Mouse (Mus musculus) frontal cortex, postnatal 36 days (tissue): ENCODE data around the gene Olfr198.
"Not testable (repeated sequence)": the region's sequence is repeated elsewhere in the genome, so short reads cannot be mapped to it uniquely, and the experiment has no call there.

Source experiments
- DNase-seq, 2 experiments: peaks; one replicate each; pipeline ENCODE4 v3.0.0; 2022; ENCODE audit warnings: low spot score in 2 of 2

Olfr198 gene

GRCm38 (mm10) chr16:59203433-59203832, at the start of gene Olfr198:
TSS of gene Olfr198 (minus strand) at chr16:59203533.
- DNase-seq: not testable (repeated sequence)

GRCm38 (mm10) chr16:59249684-59250083, 46.4 kb upstream of the Olfr198 start:
- no peak for DNase-seq

GRCm38 (mm10) chr16:59219667-59220066, 16.3 kb upstream of the Olfr198 start, which contains the start of gene Olfr199:
TSS of gene Olfr199 (minus strand) at chr16:59219767.
- DNase-seq: not testable (repeated sequence)

GRCm38 (mm10) chr16:59217861-59218260, 14.5 kb upstream of the Olfr198 start:
- DNase-seq: not testable (repeated sequence)

DNA sequence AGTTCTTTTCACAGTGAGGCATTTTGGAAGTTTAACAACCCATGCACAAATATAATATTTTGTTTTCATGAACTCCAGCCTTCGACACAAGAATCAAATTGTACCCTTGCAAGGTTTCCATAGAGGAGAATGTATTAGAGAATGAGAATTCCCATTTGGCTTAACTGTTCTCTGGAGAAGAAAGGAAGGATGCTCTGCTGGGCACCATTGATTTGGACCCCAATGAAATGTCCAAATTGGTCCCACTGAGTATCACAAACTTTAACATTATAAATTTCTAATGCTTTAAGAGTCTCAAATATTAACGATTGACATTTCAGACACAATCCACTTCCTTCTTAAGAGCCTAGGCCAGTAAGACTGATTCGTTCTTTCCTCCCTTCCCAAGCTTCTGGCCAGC, 33.0 kb downstream of the Olfr198 start, which contains the start of gene Olfr196:
Gene Olfr196, minus strand, starts transcription at position 101 of the 400 bp plus-strand sequence.
- no peak for DNase-seq

GRCm38 (mm10) chr16:59151996-59152395, 51.3 kb downstream of the Olfr198 start:
- DNase-seq: no peak
